Mouse (Mus musculus): Measurements from ENCODE around the gene Setd4. TPM values are rescaled to one million over a fixed set of nuclear protein-coding genes. Genes with fewer than 3 reads are reported as not detected.
A peak's percentile ranks its signal among the peaks of the same experiment; 100 is the strongest.

Setd4 gene
- polyA plus RNA-seq, 1 experiment from 2014 or later = 18.0 TPM

DNA sequence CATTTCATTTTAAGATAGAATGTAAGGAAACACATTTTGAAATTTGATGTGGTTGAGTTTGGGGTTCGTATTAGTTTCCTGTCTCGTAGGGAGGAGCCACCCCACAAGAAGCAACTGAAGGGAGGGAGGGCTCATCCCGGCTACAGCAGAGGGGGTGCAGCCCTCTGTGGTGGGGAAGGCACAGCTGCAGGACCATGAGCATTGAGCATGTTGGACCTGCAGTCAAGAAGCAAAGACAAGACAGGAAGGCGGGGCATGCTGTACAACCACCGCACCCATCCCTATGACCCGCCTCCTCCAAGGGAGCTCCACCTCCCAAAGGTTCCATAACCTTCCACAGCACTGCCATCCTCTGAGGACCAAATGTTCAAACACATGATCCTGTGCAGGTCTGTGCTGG, 31.5 kb downstream of the Setd4 start:
- Histone ChIP-seq H3K27ac (replicated peaks) (no peak overlapping the region), H3K4me3 (replicated peaks) (no peak overlapping the region), H3K4me1 (peaks cover 9% of the 10 kb centered on the region; the same call in 1 of the 2 replicates), H3K9me3 (replicated peaks) (no peaks in the 10 kb centered on the region), H3K36me3 (no peaks in the 10 kb centered on the region), H3K9ac (replicated peaks) (no peak overlapping the region), H3K27me3 (replicated peaks) (no peaks in the 10 kb centered on the region; the same call in 1 of the 2 replicates), H3K4me2 (no peak overlapping the region)
- ATAC-seq (ENCODE audit: low FRiP score) = no peak
- 95% methylated on average over 6 of the region's 6 CpGs for WGBS

DNA sequence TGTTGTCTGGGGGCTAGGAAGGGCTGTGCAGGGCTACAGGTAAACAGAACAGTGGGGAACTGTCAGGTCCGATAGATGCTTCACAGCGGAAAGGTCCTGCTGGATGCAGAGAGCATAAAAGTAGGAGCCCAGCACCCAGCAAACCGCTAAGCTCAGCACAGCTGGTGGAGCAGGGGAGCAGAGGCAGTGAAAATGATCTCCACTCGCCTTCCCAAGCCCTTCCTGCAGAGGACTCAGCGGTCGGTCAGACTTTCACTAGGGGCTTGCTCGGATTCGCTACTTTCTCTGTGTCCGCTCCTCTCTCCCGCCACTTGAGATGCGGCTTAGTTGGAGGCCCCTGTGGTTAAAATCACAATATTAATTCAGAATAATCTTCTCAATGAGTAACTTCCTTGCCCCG, 45.4 kb downstream of the Setd4 start:
- H3K4me3 ChIP-seq (replicated peaks) = no peak overlapping the region
- H3K4me2 ChIP-seq = peak overlapping the region; percentile 33
- H3K27me3 ChIP-seq (replicated peaks) = 0 out of 2 replicates have a peak, but pooled peaks cover 2% of the 10 kb centered on the region
- H3K36me3 ChIP-seq = no peaks in the 10 kb centered on the region
- no peak overlapping the region for H3K27ac ChIP-seq (replicated peaks)
- H3K9ac ChIP-seq (replicated peaks) = no peak overlapping the region
- no peak for ATAC-seq (ENCODE audit: low FRiP score)
- WGBS = 13% methylated on average over 12 of the region's 12 CpGs
- H3K4me1 ChIP-seq = peaks cover 7% of the 10 kb centered on the region; the same call in 1 of the 2 replicates
- H3K9me3 ChIP-seq (replicated peaks) = no peaks in the 10 kb centered on the region

DNA sequence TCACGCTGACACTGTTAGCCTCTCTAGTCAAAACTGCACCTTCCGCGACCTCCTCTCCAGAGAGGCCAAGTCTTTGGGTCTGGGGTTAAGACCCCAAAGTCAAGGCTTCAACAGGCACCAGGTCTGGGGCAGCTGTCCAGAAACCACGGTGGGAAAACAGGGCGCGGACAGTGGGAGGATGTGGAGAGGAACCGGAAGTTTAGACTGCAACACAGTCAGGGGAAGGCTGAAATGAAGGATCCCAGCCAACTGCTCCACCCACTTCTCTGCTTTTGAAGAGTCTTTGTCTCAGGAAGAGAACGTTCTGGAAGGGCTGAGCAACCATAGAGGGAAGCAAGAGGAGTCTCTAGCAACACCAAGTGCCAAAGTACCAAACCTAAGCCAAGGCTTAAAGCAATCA, 46.2 kb downstream of the Setd4 start:
- 0 out of 2 replicates have a peak, but pooled peaks cover 2% of the 10 kb centered on the region for H3K27me3 ChIP-seq (replicated peaks)
- WGBS = 76% methylated on average over 8 of the region's 8 CpGs
- H3K4me3 ChIP-seq (replicated peaks) = no peak overlapping the region
- no peaks in the 10 kb centered on the region for H3K9me3 ChIP-seq (replicated peaks)
- H3K4me1 ChIP-seq = peaks cover 7% of the 10 kb centered on the region; the same call in 1 of the 2 replicates
- no peak for ATAC-seq (ENCODE audit: low FRiP score)
- no peaks in the 10 kb centered on the region for H3K36me3 ChIP-seq
- H3K27ac ChIP-seq (replicated peaks) = no peak overlapping the region
- no peak overlapping the region for H3K9ac ChIP-seq (replicated peaks)
- no peak overlapping the region for H3K4me2 ChIP-seq

GRCm38 (mm10) chr16:93552686-93553513, 51.0 kb downstream of the Setd4 start:
- Histone ChIP-seq H3K9me3 (replicated peaks) (no peaks in the 10 kb centered on the region), H3K9ac (replicated peaks) (no peak overlapping the region), H3K36me3 (no peaks in the 10 kb centered on the region), H3K4me3 (replicated peaks) (no peak overlapping the region), H3K4me1 (no peaks in the 10 kb centered on the region), H3K4me2 (no peak overlapping the region), H3K27ac (replicated peaks) (no peak overlapping the region), H3K27me3 (replicated peaks) (no peaks in the 10 kb centered on the region)
- ATAC-seq (ENCODE audit: low FRiP score) = no peak
- 82% methylated on average over 12 of the region's 12 CpGs for WGBS

- Histone ChIP-seq H3K4me3 (replicated peaks) (no peak overlapping the region), H3K27me3 (replicated peaks) (no peaks in the 10 kb centered on the region), H3K4me2 (no peak overlapping the region), H3K27ac (replicated peaks) (no peak overlapping the region), H3K9me3 (replicated peaks) (no peaks in the 10 kb centered on the region), H3K36me3 (no peaks in the 10 kb centered on the region), H3K9ac (replicated peaks) (no peak overlapping the region), H3K4me1 (no peaks in the 10 kb centered on the region)
- WGBS = 51% methylated on average over 10 of the region's 10 CpGs
- no peak for ATAC-seq (ENCODE audit: low FRiP score)
These were observed 54.6 kb downstream of the Setd4 start for GRCm38 (mm10) chr16:93549287-93549686.

- no peak for ATAC-seq (ENCODE audit: low FRiP score)
- no peaks in the 10 kb centered on the region for H3K27me3 ChIP-seq (replicated peaks)
- H3K36me3 ChIP-seq = no peaks in the 10 kb centered on the region
- WGBS = 82% methylated on average over 2 of the region's 2 CpGs
- no peak overlapping the region for H3K4me3 ChIP-seq (replicated peaks)
- H3K9me3 ChIP-seq (replicated peaks) = no peaks in the 10 kb centered on the region
- 0 out of 2 replicates have a peak, but pooled peaks cover 5% of the 10 kb centered on the region for H3K4me1 ChIP-seq
- no peak overlapping the region for H3K9ac ChIP-seq (replicated peaks)
- H3K4me2 ChIP-seq = no peak overlapping the region
- no peak overlapping the region for H3K27ac ChIP-seq (replicated peaks)
These were observed 55.8 kb downstream of the Setd4 start for GRCm38 (mm10) chr16:93548045-93548444.

DNA sequence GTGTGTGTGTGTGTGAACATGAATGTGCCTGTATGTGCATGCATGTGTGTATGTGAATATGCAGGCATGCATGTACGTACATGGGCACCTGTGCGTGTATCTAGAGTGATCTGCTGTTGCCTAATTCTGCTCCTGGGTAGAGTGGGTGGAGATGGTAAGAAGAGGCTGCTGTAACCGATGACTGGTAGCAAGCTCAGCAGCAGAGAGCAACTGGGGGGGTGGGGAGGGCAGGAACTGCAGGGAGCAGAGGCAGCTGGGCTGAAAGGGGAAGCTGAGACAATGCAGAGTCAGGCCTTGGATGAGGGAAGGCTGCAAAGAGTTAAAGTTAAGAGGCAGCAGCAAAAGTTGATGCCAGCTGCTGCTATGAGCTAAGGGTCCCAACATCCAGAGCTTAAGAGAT, 56.7 kb downstream of the Setd4 start:
- 60% methylated on average over 3 of the region's 3 CpGs for WGBS
- Histone ChIP-seq H3K4me1 (peaks cover 10% of the 10 kb centered on the region), H3K27me3 (replicated peaks) (no peaks in the 10 kb centered on the region), H3K4me2 (no peak overlapping the region), H3K36me3 (no peaks in the 10 kb centered on the region), H3K4me3 (replicated peaks) (no peak overlapping the region), H3K9ac (replicated peaks) (no peak overlapping the region), H3K27ac (replicated peaks) (no peak overlapping the region), H3K9me3 (replicated peaks) (no peaks in the 10 kb centered on the region)
- ATAC-seq (ENCODE audit: low FRiP score) = no peak

DNA sequence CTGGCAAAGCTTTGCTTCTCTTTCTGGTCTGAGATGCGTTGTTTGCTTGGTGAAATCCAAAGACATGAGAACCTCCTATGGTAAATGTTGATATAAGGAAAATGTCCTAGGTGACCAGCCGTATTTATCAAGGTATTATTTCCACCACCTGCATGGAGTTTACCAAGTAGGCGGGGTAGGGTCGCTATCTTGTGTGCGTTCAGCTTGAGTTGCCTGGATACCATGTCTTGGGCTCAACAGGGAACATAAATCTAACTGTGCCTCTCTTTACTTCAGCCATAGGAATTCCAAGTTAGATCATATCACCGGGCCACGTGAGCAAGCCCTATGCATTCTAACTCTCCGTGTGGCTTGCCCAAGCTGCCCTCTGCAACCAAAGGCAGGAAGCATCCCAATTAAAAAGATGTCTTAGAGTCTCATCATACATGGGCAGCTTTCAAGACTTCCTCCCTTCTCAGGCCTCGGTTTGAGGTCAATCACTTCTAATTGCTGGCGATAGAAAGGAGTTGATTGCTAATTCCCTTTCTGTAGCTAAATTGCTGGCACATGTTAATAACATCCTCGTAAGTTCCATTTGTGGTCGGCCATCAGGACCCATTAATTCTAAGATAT, 57.4 kb downstream of the Setd4 start:
- no peak overlapping the region for H3K27ac ChIP-seq (replicated peaks)
- WGBS = 61% methylated on average over 12 of the region's 12 CpGs
- H3K9ac ChIP-seq (replicated peaks) = no peak overlapping the region
- H3K27me3 ChIP-seq (replicated peaks) = no peaks in the 10 kb centered on the region
- H3K4me2 ChIP-seq = no peak overlapping the region
- H3K4me1 ChIP-seq = peaks cover 13% of the 10 kb centered on the region
- ATAC-seq (ENCODE audit: low FRiP score) = no peak
- H3K4me3 ChIP-seq (replicated peaks) = no peak overlapping the region
- H3K36me3 ChIP-seq = no peaks in the 10 kb centered on the region
- H3K9me3 ChIP-seq (replicated peaks) = no peaks in the 10 kb centered on the region

GRCm38 (mm10) chr16:93544931-93545330, 58.9 kb downstream of the Setd4 start:
- ATAC-seq (ENCODE audit: low FRiP score) = no peak
- Histone ChIP-seq H3K27me3 (replicated peaks) (no peaks in the 10 kb centered on the region), H3K9me3 (replicated peaks) (no peaks in the 10 kb centered on the region), H3K36me3 (no peaks in the 10 kb centered on the region), H3K4me2 (no peak overlapping the region), H3K27ac (replicated peaks) (no peak overlapping the region), H3K4me3 (replicated peaks) (no peak overlapping the region), H3K9ac (replicated peaks) (no peak overlapping the region), H3K4me1 (peaks cover 13% of the 10 kb centered on the region)
- 83% methylated on average over 4 of the region's 4 CpGs for WGBS

DNA sequence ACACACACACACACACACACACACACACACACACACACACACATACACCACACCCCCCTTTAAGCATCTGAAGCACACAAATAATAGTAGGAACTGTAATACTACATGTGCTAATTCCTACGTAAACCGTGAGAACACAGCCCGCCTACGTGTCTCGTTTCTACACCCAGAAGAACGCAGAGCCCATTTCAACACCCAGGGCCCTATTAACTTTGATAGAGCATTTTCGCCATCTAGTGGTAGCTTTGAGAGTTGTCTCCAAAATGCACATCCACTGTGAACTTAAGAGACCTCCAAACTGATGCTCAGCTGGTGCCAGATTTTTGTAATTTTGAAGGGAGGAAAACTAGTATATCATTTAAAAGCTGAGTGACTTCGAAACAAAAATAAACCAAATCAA, 60.2 kb downstream of the Setd4 start:
- H3K4me2 ChIP-seq = peak overlapping the region; percentile 33; the same call in 1 of the 2 replicates
- no peaks in the 10 kb centered on the region for H3K36me3 ChIP-seq
- H3K4me1 ChIP-seq = peaks cover 13% of the 10 kb centered on the region
- H3K9ac ChIP-seq (replicated peaks) = no peak overlapping the region
- H3K4me3 ChIP-seq (replicated peaks) = no peak overlapping the region
- ATAC-seq (ENCODE audit: low FRiP score) = peak; percentile 66
- H3K27ac ChIP-seq (replicated peaks) = no peak overlapping the region
- WGBS = 2% methylated on average over 8 of the region's 8 CpGs
- no peaks in the 10 kb centered on the region for H3K27me3 ChIP-seq (replicated peaks)
- no peaks in the 10 kb centered on the region for H3K9me3 ChIP-seq (replicated peaks)

DNA sequence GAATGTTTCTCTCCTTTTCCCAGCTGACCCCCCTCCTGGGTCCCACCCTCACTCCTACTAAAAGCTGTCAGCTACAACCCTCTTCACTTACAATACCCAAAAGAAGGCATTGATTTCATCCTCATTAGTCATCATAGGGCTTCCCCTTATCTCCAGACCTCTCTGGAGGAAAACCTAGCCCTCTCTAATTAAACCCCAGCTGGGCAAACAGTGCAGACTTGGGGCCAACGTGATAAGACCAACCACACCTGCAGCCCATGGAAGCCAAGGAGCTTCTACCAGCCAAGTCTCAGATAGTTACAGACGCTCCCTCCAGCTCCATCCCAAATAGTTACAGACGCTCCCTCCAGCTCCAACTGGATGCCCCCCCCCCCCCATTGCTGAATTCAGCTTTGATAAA, 64.0 kb downstream of the Setd4 start:
- H3K27me3 ChIP-seq (replicated peaks) = no peaks in the 10 kb centered on the region
- no peaks in the 10 kb centered on the region for H3K9me3 ChIP-seq (replicated peaks)
- no peak overlapping the region for H3K4me3 ChIP-seq (replicated peaks)
- no peaks in the 10 kb centered on the region for H3K36me3 ChIP-seq
- H3K4me1 ChIP-seq = peaks cover 13% of the 10 kb centered on the region
- ATAC-seq (ENCODE audit: low FRiP score) = no peak
- no peak overlapping the region for H3K4me2 ChIP-seq
- 78% methylated on average over 3 of the region's 3 CpGs for WGBS
- no peak overlapping the region for H3K27ac ChIP-seq (replicated peaks)
- H3K9ac ChIP-seq (replicated peaks) = no peak overlapping the region
